Mouse (Mus musculus): Measurements from ENCODE around the gene Abcb10.
"Not testable (repeated sequence)": the region's sequence is repeated elsewhere in the genome, so short reads cannot be mapped to it uniquely, and the experiment has no call there.

The Abcb10 gene

DNA sequence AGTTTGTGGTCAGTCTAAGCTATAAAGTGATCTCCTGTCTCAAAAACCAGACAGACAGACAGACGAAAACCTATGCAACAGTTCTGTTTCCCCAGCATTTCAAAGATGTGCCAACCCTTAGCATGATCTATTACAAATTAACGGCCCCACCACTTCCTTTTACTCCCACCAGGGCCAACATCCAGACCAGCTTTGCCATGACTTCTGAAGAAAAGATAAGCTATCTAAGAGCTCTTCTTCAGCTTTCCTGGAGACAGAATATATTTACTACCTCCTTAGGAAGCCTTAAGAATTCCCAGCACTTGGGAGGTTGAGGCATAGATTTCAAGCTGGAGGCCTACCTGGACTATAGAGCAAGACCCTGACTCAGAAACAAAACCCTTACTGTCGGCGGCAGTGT lies 2.7 kb downstream of the Abcb10 start:
- DNase-seq, result no peak

DNA sequence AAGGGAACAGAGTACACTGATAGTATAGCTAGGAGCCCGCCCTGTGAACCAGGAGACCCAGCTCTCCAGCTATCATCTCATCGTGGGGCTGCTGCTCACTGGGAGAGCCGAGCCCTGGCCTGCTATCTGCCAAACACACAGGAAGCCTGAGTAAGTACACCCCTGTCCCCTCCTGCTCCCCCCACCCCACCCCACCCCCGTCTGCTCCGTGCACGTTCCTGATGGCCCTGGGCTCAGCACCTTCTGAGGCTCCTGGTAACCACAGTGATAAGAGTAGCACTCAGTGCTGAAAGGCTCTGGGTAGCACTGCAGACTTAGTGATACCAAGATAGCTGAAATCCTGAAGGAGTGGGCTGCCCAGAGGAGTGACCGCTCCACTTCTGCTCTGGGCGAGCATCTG lies 4.0 kb downstream of the Abcb10 start:
- DNase-seq, result no peak

GRCm38 (mm10) chr8:123978166-123978838 lies 4.6 kb downstream of the Abcb10 start:
- DNase-seq, result peak; percentile 50

DNA sequence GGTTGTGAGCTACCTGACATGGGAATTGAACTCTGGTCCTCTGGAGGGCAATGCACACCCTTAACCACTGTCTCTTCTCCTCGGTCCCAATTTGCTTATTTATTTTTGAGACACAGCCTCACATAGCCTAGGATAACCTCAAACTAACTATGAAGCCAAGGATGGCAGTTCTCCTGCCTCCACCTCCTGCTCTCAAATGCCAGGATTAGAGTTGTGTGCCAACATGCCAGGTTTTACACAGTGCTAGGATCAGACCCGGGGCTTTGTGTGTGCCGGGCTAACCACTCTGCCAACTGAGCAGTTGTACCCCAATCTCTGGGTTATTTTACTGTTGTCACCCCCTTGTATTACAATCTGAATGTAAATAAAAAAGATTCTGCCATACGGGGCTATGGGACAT lies 5.4 kb downstream of the Abcb10 start:
- DNase-seq, result no peak

DNA sequence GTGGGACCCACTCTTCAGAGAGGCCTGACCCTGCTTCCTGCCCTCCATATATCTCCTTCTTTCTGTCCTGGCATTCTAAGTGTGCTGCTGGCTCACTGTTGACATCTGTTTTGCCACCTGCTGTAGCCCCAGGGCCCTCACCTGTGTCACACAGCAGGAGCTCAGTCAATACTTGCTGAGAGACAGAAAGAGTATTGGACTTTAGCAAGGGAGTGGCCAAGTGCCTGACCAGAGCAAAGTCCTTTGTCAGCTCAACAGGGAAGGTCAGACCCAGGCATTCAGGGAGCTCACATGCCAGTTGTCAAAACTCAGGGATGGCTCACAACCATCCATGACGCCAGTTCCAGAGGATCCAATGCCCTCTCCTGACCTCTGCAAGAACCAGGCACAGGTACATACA lies 9.4 kb downstream of the Abcb10 start:
- no peak for DNase-seq

DNA sequence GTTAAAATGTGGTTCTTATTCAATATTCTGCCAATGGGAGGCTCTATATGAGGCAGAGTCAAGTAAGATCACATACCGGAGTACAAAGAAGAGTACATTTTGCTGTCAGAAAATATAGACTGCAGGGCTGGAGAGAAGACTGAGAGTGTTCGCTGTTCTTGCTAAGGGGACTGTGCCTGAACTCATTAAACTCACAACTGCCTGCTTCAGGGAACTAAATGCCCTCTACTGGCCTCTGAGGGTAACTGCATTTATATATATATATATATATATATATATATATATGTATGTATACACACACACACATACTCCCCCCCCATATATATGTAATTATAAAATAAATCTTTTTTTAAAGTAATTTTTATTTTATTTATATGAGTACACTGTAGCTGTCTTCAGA lies 16.0 kb downstream of the Abcb10 start:
- no peak for DNase-seq

- DNase-seq, result no peak
These were observed 21.6 kb downstream of the Abcb10 start for GRCm38 (mm10) chr8:123961371-123961770.

DNA sequence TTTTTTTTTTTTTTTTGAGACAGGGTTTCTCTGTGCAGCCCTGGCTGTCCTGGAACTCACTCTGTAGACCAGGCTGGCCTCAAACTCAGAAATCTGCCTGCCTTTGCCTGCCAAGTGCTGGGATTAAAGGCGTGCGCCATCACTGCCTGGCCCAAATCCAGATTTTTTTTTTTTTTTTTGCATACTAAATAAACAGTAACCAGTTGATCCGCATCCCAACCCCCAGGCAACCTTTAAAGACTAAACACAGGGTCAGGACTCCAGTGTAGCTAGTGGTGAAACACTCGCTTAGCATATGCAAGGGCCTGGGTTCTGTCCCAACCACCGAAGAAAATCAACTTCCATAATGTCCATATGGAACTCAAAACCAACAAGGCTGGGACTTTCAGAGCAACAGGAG lies 22.4 kb downstream of the Abcb10 start:
- DNase-seq, result not testable (repeated sequence)

DNA sequence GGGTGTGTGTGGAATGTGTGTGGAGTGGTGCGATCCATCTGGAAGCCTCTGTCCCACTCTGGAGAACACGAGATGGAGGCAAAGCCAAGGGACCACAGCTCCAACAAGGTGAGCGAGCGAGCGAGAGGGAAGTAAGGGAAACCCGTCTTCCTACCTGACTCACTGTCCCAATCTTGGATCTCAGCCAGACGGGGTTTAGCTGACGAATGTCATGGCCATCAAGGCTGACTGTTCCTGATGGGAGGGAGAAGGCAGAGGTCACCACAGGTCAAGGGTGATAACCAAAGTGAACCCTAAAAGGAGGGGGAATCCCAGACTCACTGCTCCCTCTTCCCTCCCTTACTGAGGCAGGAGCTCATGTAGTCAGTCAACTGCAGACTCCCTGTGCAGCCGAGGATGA lies 22.9 kb downstream of the Abcb10 start:
- no peak for DNase-seq

GRCm38 (mm10) chr8:123959473-123959872 lies 23.4 kb downstream of the Abcb10 start:
- DNase-seq, result no peak

GRCm38 (mm10) chr8:123958130-123958529 lies 24.8 kb downstream of the Abcb10 start:
- DNase-seq, result no peak

DNA sequence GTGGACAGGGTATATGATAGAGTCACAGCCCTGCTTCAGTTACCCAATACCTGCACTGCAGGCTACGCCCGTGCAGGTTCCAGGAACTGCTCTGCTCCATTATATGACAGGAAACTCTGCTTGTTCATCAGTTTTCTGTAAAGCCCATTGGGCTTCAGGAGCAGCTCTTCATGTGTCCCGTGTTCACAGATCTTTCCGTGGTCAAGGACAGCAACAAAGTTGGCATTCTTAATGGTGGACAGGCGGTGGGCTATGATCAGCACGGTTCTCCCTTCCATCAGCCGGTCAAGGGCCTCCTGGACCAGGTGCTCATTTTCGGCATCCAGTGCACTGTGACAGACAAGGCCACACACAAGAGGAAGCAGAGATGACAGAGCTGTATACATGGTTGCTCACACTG lies 28.7 kb downstream of the Abcb10 start:
- no peak for DNase-seq

DNA sequence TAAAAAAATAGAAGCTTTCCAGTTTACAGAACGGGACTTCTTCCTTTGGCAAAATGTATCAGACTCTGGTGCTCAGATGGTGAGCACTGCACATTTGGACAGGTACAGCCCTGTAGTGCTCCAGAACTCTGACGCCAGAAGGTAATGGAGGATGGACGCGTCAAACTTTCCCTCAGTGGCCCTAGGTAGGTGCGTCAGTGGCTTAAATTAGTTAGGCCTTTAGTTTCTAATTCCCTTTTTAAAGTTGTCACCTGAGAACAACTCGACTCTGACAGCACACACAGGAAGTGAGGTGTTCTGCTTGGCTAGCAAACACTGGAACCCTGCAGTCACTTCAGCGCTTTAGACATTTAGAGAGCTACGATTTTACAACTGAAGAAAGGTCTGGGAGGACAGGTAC lies 29.2 kb downstream of the Abcb10 start:
- DNase-seq, result no peak

DNA sequence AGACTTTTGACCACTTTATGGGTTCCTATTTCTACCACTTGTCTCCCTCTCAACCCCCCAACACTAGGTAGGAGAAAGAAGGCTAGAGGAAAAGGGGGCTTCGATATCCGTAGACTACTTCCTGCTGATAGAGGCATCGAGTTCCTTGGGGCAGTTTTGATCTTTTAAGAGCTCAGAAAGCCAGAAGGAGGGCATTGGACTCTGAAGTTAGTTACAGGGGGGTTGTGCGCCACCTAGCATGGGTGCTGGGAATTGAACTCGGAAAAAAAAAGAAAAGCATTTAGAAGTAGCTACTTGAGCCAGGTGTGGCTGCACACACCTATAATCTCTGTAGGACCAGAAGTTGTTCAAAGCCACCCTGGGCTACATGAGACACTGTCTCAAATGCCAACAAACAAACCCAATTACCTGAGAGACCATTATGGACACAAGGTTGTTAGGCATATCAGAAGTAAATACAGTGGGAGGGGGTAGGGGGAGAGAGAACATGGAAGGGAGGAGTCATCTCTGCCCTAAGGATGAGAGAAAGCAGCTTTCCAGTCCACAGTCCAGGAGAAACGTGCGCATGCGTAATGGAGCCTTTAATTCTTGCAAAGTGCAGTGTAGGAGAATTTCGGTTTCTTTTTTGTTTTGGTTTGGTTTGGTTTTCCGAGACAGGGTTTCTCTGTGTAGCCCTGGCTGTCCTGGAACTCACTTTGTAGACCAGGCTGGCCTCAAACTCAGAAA lies 32.7 kb downstream of the Abcb10 start:
- DNase-seq, result peak; percentile 75

DNA sequence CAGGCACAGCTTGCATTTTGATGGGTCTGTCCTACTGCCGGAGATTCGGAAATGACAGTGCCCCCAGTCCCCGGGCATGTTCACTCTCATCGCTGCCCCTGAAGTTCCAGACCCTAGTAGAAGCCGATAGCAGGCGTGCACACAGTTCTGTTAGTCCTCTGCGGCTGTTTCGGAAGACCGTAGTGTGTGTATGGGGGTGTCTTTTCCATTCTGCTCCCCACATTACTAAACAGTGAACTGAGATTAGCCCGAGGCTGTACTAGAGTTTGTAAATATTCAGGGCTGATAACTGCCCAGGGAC lies 33.3 kb downstream of the Abcb10 start:
- no peak for DNase-seq

- DNase-seq, result peak; percentile 100
These were observed 33.8 kb downstream of the Abcb10 start, which contains the start of gene Nup133 for GRCm38 (mm10) chr8:123948942-123949685. TSS of gene Nup133 (minus strand) at chr8:123949265.

DNA sequence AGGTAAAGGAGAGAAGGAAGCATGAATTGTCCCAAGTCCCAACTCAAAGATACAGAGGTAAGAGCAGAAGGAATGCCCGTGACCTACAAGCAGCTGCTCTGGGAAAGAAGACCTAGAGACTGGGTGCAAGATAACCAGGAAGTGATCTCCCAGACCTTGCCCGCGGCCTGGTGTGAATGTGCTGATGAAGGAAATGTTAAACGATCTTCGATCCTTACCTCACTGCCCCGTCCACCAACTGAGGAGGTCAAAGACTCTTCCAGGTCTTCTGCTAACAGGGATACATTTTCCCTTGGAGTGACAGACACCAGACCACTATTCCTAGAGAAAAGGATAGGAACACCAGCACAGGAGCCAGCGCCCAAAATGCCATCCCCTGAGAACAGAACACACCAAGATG lies 53.9 kb downstream of the Abcb10 start:
- no peak for DNase-seq

GRCm38 (mm10) chr8:123925671-123926070 lies 57.3 kb downstream of the Abcb10 start:
- no peak for DNase-seq

DNA sequence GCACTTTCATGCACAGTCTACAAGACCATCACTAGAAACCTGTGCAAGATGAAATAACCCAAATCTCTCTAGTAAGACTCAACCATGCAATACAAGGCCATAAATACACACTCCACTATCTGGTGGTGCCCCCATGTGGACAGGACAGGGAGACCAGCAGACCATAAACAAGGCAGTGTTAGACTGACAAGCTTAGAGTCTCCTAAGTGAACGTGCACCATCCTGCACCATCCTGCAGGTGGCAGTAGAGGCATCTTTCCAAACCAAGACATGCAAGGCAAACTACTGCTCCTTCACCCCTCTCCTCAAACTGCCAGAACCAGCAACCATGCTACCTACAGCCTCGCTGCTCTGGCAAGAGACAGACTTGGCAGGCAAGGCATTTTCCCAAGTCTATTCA lies 58.2 kb downstream of the Abcb10 start:
- DNase-seq, result peak; percentile 86

- DNase-seq, result no peak
These were observed 68.3 kb downstream of the Abcb10 start for GRCm38 (mm10) chr8:123914635-123915034.

GRCm38 (mm10) chr8:123912265-123912664 lies 70.7 kb downstream of the Abcb10 start:
- no peak for DNase-seq

- DNase-seq, result no peak
These were observed 75.3 kb downstream of the Abcb10 start for GRCm38 (mm10) chr8:123907604-123908003.

GRCm38 (mm10) chr8:123902653-123903052 lies 80.3 kb downstream of the Abcb10 start:
- DNase-seq, result no peak
